Mouse (Mus musculus) left cerebral cortex, postnatal 36 days (tissue): Measurements from ENCODE around the gene Hace1. TPM values are rescaled to one million over a fixed set of nuclear protein-coding genes. Genes with fewer than 3 reads are reported as not detected.

ENCODE experiments used
- DNase-seq, 2 experiments: peaks; one replicate each; pipeline ENCODE4 v3.0.0; 2021 to 2022; ENCODE audit warnings: low spot score in 2 of 2, mixed read lengths in 1 of 2
- intact Hi-C: fragments of 180-260 bp; cut with DNase I; formaldehyde crosslinking; loops from one replicate; pipeline ENCODE4 v1.15.1; 2025
- microRNA-seq: library from miRNA; unstranded; fragments of <30 nt; microRNA quantifications from one replicate; pipeline ENCODE4 v1.2.0, GENCODE M21; 2022
- total RNA-seq, 2 experiments: library from RNA; stranded (reverse); gene quantifications; 2 replicates each; pipeline ENCODE4 v1.2.3; 2021

Hace1 gene
- total RNA-seq, 2 experiments from 2014 or later, result 40.7 to 52.1 TPM

- no peak for DNase-seq
- intact Hi-C loops, result no loop called here
Measured at GRCm38 (mm10) chr10:45694931-45695330, 117.3 kb downstream of the Hace1 start.

DNA sequence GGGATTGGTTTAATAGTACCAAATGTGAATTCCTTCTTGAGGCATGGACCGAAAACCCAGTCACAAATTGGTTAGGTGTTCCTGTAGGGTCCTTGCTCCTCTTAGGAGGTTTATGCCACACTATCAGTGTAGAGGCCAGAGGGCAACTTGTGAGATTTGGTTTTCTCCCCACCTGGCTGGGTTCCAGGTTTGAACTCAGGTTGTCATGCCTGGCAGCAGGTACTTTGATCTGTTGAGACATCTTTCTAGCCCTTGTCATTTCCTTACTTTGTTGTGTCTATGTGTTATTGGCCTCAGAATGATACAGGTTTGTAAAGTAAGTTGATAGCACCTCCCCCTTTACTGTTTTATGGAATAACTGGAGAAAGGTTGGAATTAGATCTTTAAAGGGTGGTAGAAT lies 117.9 kb downstream of the Hace1 start:
- intact Hi-C loops, result no loop called here
- no peak for DNase-seq

GRCm38 (mm10) chr10:45698930-45699329 lies 121.3 kb downstream of the Hace1 start:
- intact Hi-C loops, result no loop called here
- no peak for DNase-seq

DNA sequence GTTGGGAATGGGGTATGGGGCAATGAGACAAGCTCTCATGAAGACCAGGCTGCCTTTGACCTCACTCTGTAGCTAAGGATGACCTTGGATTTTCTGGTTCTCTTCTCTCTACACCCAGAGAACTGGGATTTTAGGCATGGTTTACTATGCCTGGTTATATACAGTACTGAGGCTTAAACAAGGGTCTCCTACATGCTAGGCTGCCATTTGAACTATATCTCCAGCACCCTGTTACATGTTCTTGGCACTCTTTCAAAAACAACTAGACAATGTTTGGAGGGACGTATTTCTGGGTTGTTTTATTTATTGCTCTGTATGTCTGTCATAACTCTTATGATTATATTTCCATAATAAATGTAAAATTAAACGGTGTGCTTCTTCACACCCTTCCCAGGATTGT lies 129.2 kb downstream of the Hace1 start:
- intact Hi-C loops, result no loop called here

GRCm38 (mm10) chr10:45710848-45711247 lies 133.2 kb downstream of the Hace1 start:
- intact Hi-C loops, result no loop called here
- DNase-seq, result no peak

More for the DNA sequence above, 129.2 kb downstream of the Hace1 start:
- no peak for DNase-seq

DNA sequence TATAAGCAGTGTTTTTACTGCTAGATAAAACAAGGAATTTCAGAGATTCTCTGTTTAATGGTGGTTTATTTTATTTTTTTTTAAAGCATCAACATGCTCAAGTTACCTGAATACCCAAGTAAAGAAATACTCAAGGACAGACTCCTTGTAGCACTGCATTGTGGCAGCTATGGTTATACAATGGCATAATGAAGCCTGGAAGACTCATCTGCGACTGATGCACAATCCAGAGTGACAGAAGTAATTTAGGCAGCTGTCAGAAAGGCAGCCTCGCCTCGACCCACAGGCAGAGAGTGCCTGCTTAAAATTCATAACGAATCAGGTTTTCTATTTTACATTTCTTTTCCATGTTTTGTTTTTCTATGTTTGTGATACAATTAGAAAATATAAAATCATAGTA lies 133.7 kb downstream of the Hace1 start:
- intact Hi-C loops, result no loop called here
- DNase-seq, result no peak

Small RNA genes within 50 kb of the gene (microRNA-seq; reads per million reads assigned to microRNA genes)
- not detected for gene Gm27731

Other genes starting within 250 kb of the Hace1 start
- 1 to 10 TPM in 1 of 2 experiments, under 1 TPM in 1; 0.47 to 1.2 TPM for gene Bves, start 242.1 kb upstream of the Hace1 start, total RNA-seq
- gene Lin28b, start 91.4 kb upstream of the Hace1 start, total RNA-seq, result 1 to 10 TPM; 3.5 to 4.8 TPM